Mouse (Mus musculus) embryonic facial prominence, embryonic 11.5 days (tissue): ENCODE data around the gene Gopc. TPM values are rescaled to one million over a fixed set of nuclear protein-coding genes. Genes with fewer than 3 reads are reported as not detected.
A peak's percentile ranks its signal among the peaks of the same experiment; 100 is the strongest.

Experiments used
- ATAC-seq: fragments of 200-750 bp; cut with Nextera tagmentation; replicated peaks from 2 replicates; pipeline ENCODE4 v1.8.0; 2017; ENCODE audit warnings: low read depth; ENCODE audit not compliant: insufficient number of reproducible peaks, low FRiP score, low TSS enrichment
- DNase-seq: peaks from one replicate; pipeline ENCODE4 v3.0.0-alpha.2; 2015; ENCODE audit warnings: low spot score
- H3K27ac ChIP-seq: fragments of 300-500 bp; sonication (generic); replicated peaks from 2 replicates; pipeline ENCODE4 v1.5.1; 2014; ENCODE audit warnings: mild to moderate bottlenecking, low read depth, low read length, control low read depth
- H3K27me3 ChIP-seq: fragments of 300-500 bp; sonication (generic); 2 replicates; pipeline ENCODE4 v1.6.1; 2014; ENCODE audit warnings: mild to moderate bottlenecking, low read length, moderate library complexity, mixed read lengths; ENCODE audit not compliant: control insufficient read depth, insufficient read depth
- H3K36me3 ChIP-seq: fragments of 300-500 bp; sonication (generic); replicated peaks from 2 replicates; pipeline ENCODE4 v1.6.1; 2014; ENCODE audit warnings: low read depth, mild to moderate bottlenecking, low read length, moderate library complexity, mixed read lengths; ENCODE audit not compliant: control insufficient read depth, insufficient read depth
- H3K4me1 ChIP-seq: fragments of 300-500 bp; sonication (generic); 2 replicates; pipeline ENCODE4 v1.6.1; 2014; ENCODE audit warnings: low read length, mixed read lengths; ENCODE audit not compliant: control insufficient read depth, insufficient read depth
- H3K4me2 ChIP-seq: fragments of 300-500 bp; sonication (generic); 2 replicates; pipeline ENCODE4 v1.6.1; 2014; ENCODE audit warnings: low read depth, mild to moderate bottlenecking, control low read depth, low read length, moderate library complexity
- H3K4me3 ChIP-seq: fragments of 300-500 bp; sonication (generic); 2 replicates; pipeline ENCODE4 v1.5.1; 2014; ENCODE audit warnings: low read depth, low read length, control low read depth
- H3K9ac ChIP-seq: fragments of 300-500 bp; sonication (generic); replicated peaks from 2 replicates; pipeline ENCODE4 v1.6.1; 2014; ENCODE audit warnings: mild to moderate bottlenecking, control low read depth, low read length
- H3K9me3 ChIP-seq: fragments of 300-500 bp; sonication (generic); replicated peaks from 2 replicates; pipeline ENCODE4 v1.6.1; 2016; ENCODE audit warnings: mild to moderate bottlenecking, low read length, inconsistent platforms, mixed read lengths; ENCODE audit not compliant: control insufficient read depth
- WGBS: fragments of 180-500 bp; shearing (Covaris S2); extraction: QIAGEN DNeasy Blood & Tissue Kit; methylation state at CpG from one replicate; pipeline ENCODE4 v1.1.7; 2014; 5-methylcytosine and 5-hydroxymethylcytosine counted together
- polyA plus RNA-seq: library from polyadenylated mRNA; unstranded; fragments of >200 nt; fragmentation: Nextera tagmentation; extraction: Ambion mirVana; gene quantifications from 2 replicates; pipeline ENCODE4 v1.2.1, GENCODE M21; 2014

The Gopc gene
- polyA plus RNA-seq, 1 experiment from 2014 or later = 17.3 TPM

DNA sequence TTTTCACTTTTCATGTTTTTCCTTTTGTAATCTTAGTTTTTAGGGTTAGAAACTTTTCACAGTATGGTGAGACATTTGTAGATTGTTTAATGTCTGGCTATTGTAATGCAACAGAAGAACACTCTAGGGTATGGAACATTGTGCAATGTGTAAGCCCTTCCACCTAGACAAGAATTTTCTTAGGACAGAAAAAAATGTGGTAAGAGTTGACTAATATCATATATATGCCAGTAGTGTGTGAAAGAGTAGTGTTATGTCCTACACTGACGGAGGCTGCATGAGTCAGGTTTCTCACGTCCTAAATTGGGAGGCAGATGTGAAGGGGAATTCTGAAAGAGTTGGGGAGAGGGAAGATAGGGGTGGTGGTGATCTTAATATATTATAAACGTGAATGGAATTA is 17.8 kb upstream of the Gopc start:
- no peaks in the 10 kb centered on the region for H3K9me3 ChIP-seq
- no peak overlapping the region for H3K4me3 ChIP-seq
- 73% methylated on average over 3 of the region's 3 CpGs for WGBS
- no peak overlapping the region for H3K9ac ChIP-seq
- ATAC-seq = no peak
- no peak for DNase-seq
- no peaks in the 10 kb centered on the region for H3K36me3 ChIP-seq
- H3K4me2 ChIP-seq = no peak overlapping the region
- H3K27me3 ChIP-seq = no peaks in the 10 kb centered on the region
- H3K27ac ChIP-seq = no peak overlapping the region
- no peaks in the 10 kb centered on the region for H3K4me1 ChIP-seq

DNA sequence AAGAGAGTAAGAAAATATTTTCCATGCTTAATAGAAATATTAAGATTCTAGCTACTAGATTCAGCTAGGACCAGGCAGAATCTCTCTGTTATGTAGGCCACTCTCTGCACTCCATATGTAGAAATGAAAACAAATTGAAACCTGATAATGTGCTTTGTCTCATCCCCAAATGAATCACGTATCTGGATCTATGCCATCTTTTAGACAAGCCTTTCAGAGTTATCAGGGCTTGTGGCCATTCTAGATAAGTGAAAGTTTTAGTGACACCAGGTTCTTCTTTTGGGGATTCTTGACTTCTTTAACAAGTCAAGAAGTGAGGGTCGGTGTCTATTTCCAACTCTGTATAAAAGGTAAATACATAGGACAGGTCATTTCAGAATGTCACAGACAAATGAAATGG is 16.8 kb upstream of the Gopc start:
- no peaks in the 10 kb centered on the region for H3K36me3 ChIP-seq
- H3K4me3 ChIP-seq = no peak overlapping the region
- H3K9me3 ChIP-seq = no peaks in the 10 kb centered on the region
- no peaks in the 10 kb centered on the region for H3K4me1 ChIP-seq
- no peak overlapping the region for H3K9ac ChIP-seq
- H3K27ac ChIP-seq = no peak overlapping the region
- 78% methylated on average over 2 of the region's 2 CpGs for WGBS
- DNase-seq (no peak), ATAC-seq (no peak)
- no peak overlapping the region for H3K4me2 ChIP-seq
- no peaks in the 10 kb centered on the region for H3K27me3 ChIP-seq

DNA sequence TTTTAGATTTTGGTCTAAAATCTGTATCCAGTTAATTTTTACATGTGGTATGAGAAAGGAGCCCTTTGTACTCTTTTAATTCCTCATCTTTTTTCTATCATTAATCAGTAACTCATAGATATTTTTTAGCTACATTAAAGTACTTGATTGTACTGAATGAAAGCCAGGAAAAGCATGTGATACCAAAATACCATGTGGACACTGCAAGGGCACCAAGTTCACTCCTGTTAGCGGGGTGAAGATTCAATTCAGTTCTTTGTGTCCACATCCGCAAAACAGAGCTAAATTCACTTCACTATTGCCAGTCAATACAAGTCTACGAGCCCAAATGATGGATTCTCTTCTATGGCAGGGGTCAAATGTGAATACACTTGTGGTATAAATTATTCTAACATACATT is 14.7 kb upstream of the Gopc start:
- DNase-seq (no peak), ATAC-seq (no peak)
- Histone ChIP-seq H3K4me3 (no peak overlapping the region), H3K27ac (no peak overlapping the region), H3K9me3 (no peaks in the 10 kb centered on the region), H3K4me1 (no peaks in the 10 kb centered on the region), H3K4me2 (no peak overlapping the region), H3K27me3 (no peaks in the 10 kb centered on the region), H3K9ac (no peak overlapping the region), H3K36me3 (no peaks in the 10 kb centered on the region)
- 88% methylated on average over 3 of the region's 3 CpGs for WGBS

DNA sequence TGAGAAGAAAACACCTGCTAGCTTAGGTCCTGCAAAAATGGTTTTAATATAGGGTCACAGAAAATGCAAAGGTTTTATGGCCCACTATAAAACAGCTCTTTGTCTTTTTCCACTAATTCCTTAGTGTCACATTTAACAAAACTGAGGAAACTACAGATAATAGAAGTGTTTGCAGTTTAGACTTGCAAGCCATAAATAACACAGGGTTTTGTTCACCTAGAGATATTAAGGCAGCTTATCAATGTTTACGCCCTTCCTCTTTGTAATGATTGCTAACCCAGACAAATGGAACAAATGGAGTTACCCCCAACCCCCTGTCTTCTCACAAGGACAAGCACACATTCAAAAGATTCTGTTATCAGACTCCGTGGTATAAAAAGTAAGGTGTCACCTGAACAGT is 9.3 kb upstream of the Gopc start:
- Histone ChIP-seq H3K36me3 (no peaks in the 10 kb centered on the region), H3K4me3 (no peak overlapping the region), H3K27ac (no peak overlapping the region), H3K9ac (no peak overlapping the region), H3K4me2 (no peak overlapping the region), H3K9me3 (no peaks in the 10 kb centered on the region), H3K4me1 (no peaks in the 10 kb centered on the region), H3K27me3 (no peaks in the 10 kb centered on the region)
- WGBS = 89% methylated on average over 2 of the region's 2 CpGs
- ATAC-seq (no peak), DNase-seq (no peak)

DNA sequence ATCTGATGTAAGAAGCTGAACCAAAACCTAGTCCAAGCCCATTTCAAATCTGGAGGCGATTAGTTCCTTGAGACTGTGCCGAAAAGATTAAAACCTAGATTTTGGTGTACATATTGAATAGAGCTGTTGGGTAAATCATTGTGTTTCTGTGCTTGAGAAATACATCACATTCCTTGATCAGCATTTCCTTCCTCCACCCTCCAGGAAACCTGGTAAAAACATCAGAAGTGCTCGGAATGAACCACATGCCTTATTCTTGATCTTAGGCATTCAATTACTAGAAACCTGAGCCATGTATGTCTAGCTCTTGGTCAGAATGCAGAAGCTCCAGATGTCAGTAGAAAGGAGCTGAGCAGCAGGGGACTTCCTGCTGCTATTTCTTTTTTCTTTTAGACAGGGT is 7.5 kb upstream of the Gopc start:
- Histone ChIP-seq H3K27me3 (no peaks in the 10 kb centered on the region), H3K27ac (no peak overlapping the region), H3K4me1 (no peaks in the 10 kb centered on the region), H3K4me2 (no peak overlapping the region), H3K9ac (no peak overlapping the region), H3K4me3 (no peak overlapping the region), H3K36me3 (no peaks in the 10 kb centered on the region), H3K9me3 (no peaks in the 10 kb centered on the region)
- peak; percentile 31 for DNase-seq
- no peak for ATAC-seq
- WGBS = 50% methylated on average over 3 of the region's 3 CpGs

DNA sequence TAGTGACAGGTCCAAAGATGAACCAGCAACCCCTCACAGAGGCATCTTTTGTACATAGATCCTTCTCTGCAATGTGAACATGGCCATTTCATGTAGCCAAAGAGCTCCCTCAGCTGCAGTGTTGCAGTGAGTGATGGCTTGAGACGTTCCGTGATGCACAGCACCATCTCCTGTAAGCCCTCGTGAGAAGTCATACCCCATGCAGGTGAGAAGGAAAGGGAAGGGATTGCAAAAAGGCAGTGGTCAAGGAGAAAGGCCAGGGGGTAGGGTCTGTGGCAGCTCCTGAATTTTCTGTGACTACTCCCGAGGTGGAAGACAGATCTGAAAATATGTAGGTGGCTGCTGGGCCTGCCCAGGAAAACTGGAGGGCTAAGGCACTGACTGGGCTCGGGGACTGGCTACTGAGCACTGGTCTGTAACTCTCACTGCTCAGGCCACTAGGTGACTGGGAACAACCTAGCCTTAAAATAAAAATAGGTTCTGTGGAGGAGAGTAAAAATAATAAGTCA is 7.1 kb upstream of the Gopc start, which contains the start of gene Nepn:
Nepn (plus strand) TSS at position 51 of the 509 bp plus-strand sequence.
- ATAC-seq (no peak), DNase-seq (no peak)
- no peak within 1 kb of the TSS for H3K4me2 ChIP-seq
- H3K9me3 ChIP-seq = no peaks in the 10 kb centered on the region
- H3K27ac ChIP-seq = no peak within 1 kb of the TSS
- no peaks in the 10 kb centered on the region for H3K4me1 ChIP-seq
- no peaks in the 10 kb centered on the region for H3K27me3 ChIP-seq
- no peak within 1 kb of the TSS for H3K9ac ChIP-seq
- H3K4me3 ChIP-seq = no peak within 1 kb of the TSS
- H3K36me3 ChIP-seq = no peaks in the 10 kb centered on the region
- WGBS = 72% methylated on average over 5 of the region's 5 CpGs

DNA sequence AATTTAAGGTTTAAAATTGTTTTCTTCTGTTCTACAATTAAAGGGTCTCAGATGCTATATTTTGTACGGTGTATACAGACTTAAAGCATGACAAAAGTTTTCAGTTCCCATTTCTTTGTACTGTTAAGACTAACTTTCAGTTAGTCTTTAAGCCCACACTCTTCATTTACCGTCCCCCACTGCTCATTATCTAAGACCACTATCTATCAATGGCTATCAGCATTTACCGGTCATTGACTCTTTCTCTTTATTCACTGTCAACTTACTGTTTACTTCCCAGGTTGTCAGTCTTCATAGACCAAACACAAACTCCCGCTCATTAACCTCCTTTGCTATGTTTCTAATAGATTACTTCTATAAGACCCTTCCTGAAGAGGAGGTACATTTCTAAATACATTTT is 5.3 kb upstream of the Gopc start:
- Histone ChIP-seq H3K9ac (no peak overlapping the region), H3K36me3 (no peaks in the 10 kb centered on the region), H3K4me1 (no peaks in the 10 kb centered on the region), H3K27ac (no peak overlapping the region), H3K4me3 (no peak overlapping the region), H3K4me2 (no peak overlapping the region), H3K27me3 (no peaks in the 10 kb centered on the region), H3K9me3 (no peaks in the 10 kb centered on the region)
- 82% methylated on average over 4 of the region's 4 CpGs for WGBS
- ATAC-seq (no peak), DNase-seq (no peak)

DNA sequence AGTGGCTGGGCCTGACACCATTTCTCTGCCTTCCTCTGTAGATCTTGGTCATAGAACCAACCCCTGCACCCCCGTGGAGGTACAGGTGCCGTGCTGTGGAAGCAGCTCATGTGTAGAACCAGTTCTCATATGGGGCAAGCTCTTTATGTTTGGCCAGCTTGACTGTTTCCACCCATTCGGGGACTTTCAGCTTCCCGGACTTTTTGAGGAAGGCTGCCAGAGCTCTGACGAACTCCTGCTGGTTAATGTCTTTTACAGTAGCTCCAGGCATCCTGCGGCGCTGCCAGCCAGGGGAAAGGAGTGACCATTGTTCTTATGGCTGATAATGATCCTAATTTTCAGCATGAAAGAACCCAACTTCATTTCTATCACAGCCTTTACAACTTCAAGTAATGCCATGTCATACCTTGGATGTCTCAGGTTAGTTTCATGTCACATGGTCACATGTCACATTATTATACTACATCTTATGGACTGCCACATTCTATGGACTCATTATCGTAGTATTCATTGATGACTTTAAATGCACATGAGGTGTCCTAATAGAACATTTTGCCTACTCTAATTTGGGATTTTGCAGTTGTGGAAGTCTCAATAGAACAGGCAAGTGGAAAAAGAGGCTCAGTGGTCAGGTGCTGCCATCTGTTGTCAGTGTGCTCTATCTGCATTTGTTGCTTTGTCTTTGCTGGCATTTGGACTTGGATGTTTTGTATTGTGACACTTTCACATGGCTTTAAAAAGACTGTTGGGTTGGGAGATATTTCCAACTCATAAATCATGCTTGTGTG is 3.1 kb upstream of the Gopc start:
- Histone ChIP-seq H3K36me3 (no peaks in the 10 kb centered on the region), H3K9ac (no peak overlapping the region), H3K4me3 (no peak overlapping the region), H3K4me1 (no peaks in the 10 kb centered on the region), H3K27me3 (no peaks in the 10 kb centered on the region), H3K4me2 (no peak overlapping the region), H3K27ac (no peak overlapping the region), H3K9me3 (no peaks in the 10 kb centered on the region)
- DNase-seq = peak; percentile 67
- WGBS = 46% methylated on average over 8 of the region's 8 CpGs
- ATAC-seq = no peak
